In genomic region chr12:7139044-7139443, GRCm38 (mm10) we compare ENCODE assay signal across 18 mouse cellular contexts.
DNase-seq lines count a peak whose midpoint lies in the region; ATAC-seq lines count a peak whose summit lies in the region.
"Had no signal": no experiment of that assay in that cellular context is flagged by ENCODE, and none has a peak within 500 bp of the region (broad histone marks: within the 10 kb centered on the region; RNA-seq: fewer than 3 reads in every experiment).

No protein-coding gene starts in this region.

- no peak overlapping the region for H3K9ac ChIP-seq in neural tube, embryonic 13.5 days
- no peak overlapping the region for H3K9ac ChIP-seq in neural tube, embryonic 14.5 days (replicated peaks; ENCODE audit: low read depth, low read length)
- H3K9ac ChIP-seq: embryonic facial prominence, embryonic 12.5 days; forebrain, embryonic 13.5 days; forebrain, embryonic 15.5 days; forebrain, postnatal 0 days had no signal

- H3K27me3 ChIP-seq in neural tube, embryonic 13.5 days = no peaks in the 10 kb centered on the region
- no peaks in the 10 kb centered on the region for H3K27me3 ChIP-seq in neural tube, embryonic 14.5 days (ENCODE audit: control insufficient read depth, insufficient read depth, low read length)
- H3K27me3 ChIP-seq: embryonic facial prominence, embryonic 12.5 days; forebrain, embryonic 13.5 days; forebrain, embryonic 15.5 days had no signal

- no peaks in the 10 kb centered on the region for H3K4me1 ChIP-seq in neural tube, embryonic 13.5 days (replicated peaks)
- no peaks in the 10 kb centered on the region for H3K4me1 ChIP-seq in neural tube, embryonic 14.5 days (ENCODE audit: control insufficient read depth, insufficient read depth, low read length)
- H3K4me1 ChIP-seq: embryonic facial prominence, embryonic 10.5 days; embryonic facial prominence, embryonic 12.5 days; forebrain, embryonic 13.5 days; forebrain, embryonic 15.5 days had no signal

- no peak overlapping the region for H3K4me3 ChIP-seq in neural tube, embryonic 13.5 days
- no peak overlapping the region for H3K4me3 ChIP-seq in neural tube, embryonic 14.5 days (ENCODE audit: low read depth, low read length)
- H3K4me3 ChIP-seq: embryonic facial prominence, embryonic 10.5 days; embryonic facial prominence, embryonic 12.5 days; forebrain, embryonic 13.5 days; forebrain, embryonic 15.5 days had no signal

- DNase-seq in neural tube, embryonic 10.5 days (ENCODE audit: extremely low spot score, low spot score) = no peak
- no peak for DNase-seq in left cerebral cortex, adult 8-10 months (ENCODE audit: low spot score in 2 of 2)
- no peak for DNase-seq in heart, postnatal 4 days
- DNase-seq: adrenal gland, adult 2 months; adrenal gland, postnatal 10 days; adrenal gland, postnatal 25 days; cerebellum, adult 11-12 months; cerebellum, adult 2 months; cerebellum, adult 9-10 months; cerebellum, postnatal 10 days; cerebellum, postnatal 25 days; forebrain, postnatal 0 days had no signal

- WGBS in neural tube, embryonic 13.5 days = 51% methylated on average over 3 of the region's 3 CpGs
- 45% methylated on average over 3 of the region's 3 CpGs for WGBS in neural tube, embryonic 14.5 days

- H3K27ac ChIP-seq in neural tube, embryonic 13.5 days (replicated peaks) = peak overlapping the region; percentile 42; the same call in 1 of the 2 replicates
- no peak overlapping the region for H3K27ac ChIP-seq in neural tube, embryonic 14.5 days (ENCODE audit: low read depth, low read length)
- H3K27ac ChIP-seq: embryonic facial prominence, embryonic 10.5 days; embryonic facial prominence, embryonic 12.5 days; forebrain, embryonic 13.5 days; forebrain, embryonic 15.5 days had no signal

- ATAC-seq in neural tube, embryonic 13.5 days (ENCODE audit: low read depth) = no peak
- peak; percentile 63 for ATAC-seq in neural tube, embryonic 14.5 days (ENCODE audit: low read depth)
- ATAC-seq: forebrain, embryonic 13.5 days; forebrain, embryonic 15.5 days; forebrain, postnatal 0 days had no signal

- no peaks in the 10 kb centered on the region for H3K36me3 ChIP-seq in neural tube, embryonic 13.5 days
- no peaks in the 10 kb centered on the region for H3K36me3 ChIP-seq in neural tube, embryonic 14.5 days (ENCODE audit: control insufficient read depth, insufficient read depth, low read length)
- H3K36me3 ChIP-seq: embryonic facial prominence, embryonic 10.5 days; embryonic facial prominence, embryonic 12.5 days; forebrain, embryonic 15.5 days had no signal

- no peaks in the 10 kb centered on the region for H3K9me3 ChIP-seq in neural tube, embryonic 13.5 days
- H3K9me3 ChIP-seq in neural tube, embryonic 14.5 days (ENCODE audit: control insufficient read depth, low read length) = no peaks in the 10 kb centered on the region
- H3K9me3 ChIP-seq: embryonic facial prominence, embryonic 10.5 days; embryonic facial prominence, embryonic 12.5 days; forebrain, embryonic 13.5 days; forebrain, embryonic 15.5 days had no signal

- no peak overlapping the region for H3K4me2 ChIP-seq in neural tube, embryonic 13.5 days
- no peak overlapping the region for H3K4me2 ChIP-seq in neural tube, embryonic 14.5 days (ENCODE audit: low read depth, low read length)
- H3K4me2 ChIP-seq: embryonic facial prominence, embryonic 12.5 days; forebrain, embryonic 13.5 days; forebrain, embryonic 15.5 days had no signal
